Mouse (Mus musculus): ENCODE data around the gene Crcp. TPM values are rescaled to one million over a fixed set of nuclear protein-coding genes. Genes with fewer than 3 reads are reported as not detected.
A peak's percentile ranks its signal among the peaks of the same experiment; 100 is the strongest.

The Crcp gene
- polyA plus RNA-seq, 1 experiment from 2014 or later, result 41.6 TPM

DNA sequence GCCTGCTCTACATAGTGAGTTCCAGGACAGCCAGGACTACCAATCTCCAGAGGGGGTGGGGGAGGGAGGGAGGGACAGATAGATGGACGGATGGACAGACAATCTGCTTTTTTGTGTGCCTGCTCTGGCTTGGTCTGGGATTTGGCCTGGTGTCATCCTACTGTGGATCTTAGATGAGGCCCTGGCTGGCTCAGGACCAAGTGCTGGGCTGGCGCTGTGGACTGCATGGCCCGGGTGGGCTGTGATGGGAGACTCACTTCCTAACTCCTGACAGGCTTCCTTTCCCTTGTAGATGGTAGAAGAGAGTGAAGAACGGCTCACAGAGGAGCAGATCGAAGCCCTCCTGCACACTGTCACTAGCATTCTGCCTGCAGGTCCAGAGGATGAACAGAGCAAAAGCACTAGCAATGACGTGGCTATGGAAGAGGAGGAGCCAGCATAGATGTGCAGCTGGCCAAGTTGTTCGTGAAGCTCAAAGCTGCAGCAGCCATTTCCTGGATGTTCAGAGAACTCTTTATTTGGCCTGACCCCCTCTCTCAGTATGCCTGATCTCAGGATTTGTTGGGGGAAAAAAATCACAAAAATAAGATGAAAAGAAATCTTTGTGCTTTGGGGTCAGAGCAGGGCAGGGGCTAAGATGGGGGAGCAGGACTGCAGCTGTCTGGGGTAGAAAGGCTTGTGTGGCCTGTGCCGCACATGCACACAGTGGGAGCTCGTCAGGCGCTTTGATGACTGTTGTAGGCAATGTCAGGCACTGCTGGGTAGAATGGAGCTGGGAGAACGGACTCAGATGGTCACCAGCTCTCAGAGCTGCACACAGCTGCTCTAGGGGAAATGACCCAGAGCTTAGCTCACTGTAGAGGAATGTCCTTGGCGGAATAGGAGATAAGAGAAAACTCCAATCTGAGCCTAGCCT, 30.6 kb downstream of the Crcp start:
- Histone ChIP-seq H3K36me3 (ENCODE audit: control insufficient read depth, insufficient read depth) (peaks cover 24% of the 10 kb centered on the region; the same call in 1 of the 2 replicates), H3K4me2 (replicated peaks; ENCODE audit: low read depth) (no peak overlapping the region), H3K27ac (ENCODE audit: low read depth, low read length) (peak overlapping the region; percentile 57), H3K9ac (ENCODE audit: low read depth, low read length) (no peak overlapping the region), H3K4me1 (replicated peaks; ENCODE audit: control insufficient read depth, insufficient read depth, low read length) (no peaks in the 10 kb centered on the region), H3K4me3 (ENCODE audit: low read depth, low read length) (no peak overlapping the region), H3K9me3 (ENCODE audit: control insufficient read depth) (no peaks in the 10 kb centered on the region), H3K27me3 (replicated peaks; ENCODE audit: control insufficient read depth, insufficient read depth, low read length) (no peaks in the 10 kb centered on the region)
- WGBS, result 73% methylated on average over 12 of the region's 12 CpGs
- no peak for TF ChIP-seq CTCF (IDR thresholded peaks at IDR 0.05; ENCODE audit: low read depth)
- peak; percentile 38; the same call in 1 of the 2 replicates for ATAC-seq

DNA sequence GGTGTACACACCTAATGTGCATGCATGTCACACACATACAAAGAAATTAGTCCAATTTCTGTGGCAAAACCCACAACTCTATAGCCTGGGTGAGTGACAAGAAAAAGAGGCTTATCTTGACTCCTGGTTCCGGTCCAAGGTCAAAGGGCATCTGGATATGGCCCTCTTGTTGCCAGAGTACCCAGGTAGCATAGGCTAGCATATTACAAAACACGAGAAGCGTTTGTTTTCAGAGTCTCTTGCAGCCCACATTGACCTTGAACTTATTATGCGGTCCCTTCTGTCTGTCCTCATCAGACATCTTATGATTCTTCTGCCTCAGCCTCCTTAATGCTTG, 31.2 kb downstream of the Crcp start:
- Histone ChIP-seq H3K9ac (ENCODE audit: low read depth, low read length) (no peak overlapping the region), H3K4me2 (replicated peaks; ENCODE audit: low read depth) (no peak overlapping the region), H3K4me3 (ENCODE audit: low read depth, low read length) (no peak overlapping the region), H3K36me3 (ENCODE audit: control insufficient read depth, insufficient read depth) (peaks cover 21% of the 10 kb centered on the region; the same call in 1 of the 2 replicates), H3K4me1 (replicated peaks; ENCODE audit: control insufficient read depth, insufficient read depth, low read length) (no peaks in the 10 kb centered on the region), H3K27ac (ENCODE audit: low read depth, low read length) (peak overlapping the region; percentile 57; the same call in 1 of the 2 replicates), H3K9me3 (ENCODE audit: control insufficient read depth) (no peaks in the 10 kb centered on the region), H3K27me3 (replicated peaks; ENCODE audit: control insufficient read depth, insufficient read depth, low read length) (no peaks in the 10 kb centered on the region)
- no peak for TF ChIP-seq CTCF (IDR thresholded peaks at IDR 0.05; ENCODE audit: low read depth)
- 76% methylated on average over 4 of the region's 4 CpGs for WGBS
- ATAC-seq, result no peak

DNA sequence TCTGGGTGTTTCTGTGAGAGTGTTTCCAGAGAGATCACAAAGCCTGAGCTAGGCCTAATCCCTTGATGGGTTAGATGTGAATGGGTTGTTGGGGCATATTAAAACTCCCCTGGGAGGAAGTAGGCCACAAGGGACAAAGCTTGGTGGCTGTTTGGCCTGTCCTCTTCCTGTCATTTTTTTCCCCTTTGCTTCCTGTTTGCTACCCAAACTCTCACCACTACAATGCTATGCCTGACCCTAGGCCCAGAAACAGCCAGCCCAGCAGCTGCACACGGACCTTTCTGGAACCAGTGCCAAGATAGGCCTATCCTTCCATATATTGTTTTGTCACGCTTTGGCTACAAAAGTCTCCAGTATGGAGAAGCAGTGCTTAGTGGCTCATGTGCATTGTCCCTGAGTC, 33.0 kb downstream of the Crcp start:
- Histone ChIP-seq H3K4me3 (ENCODE audit: low read depth, low read length) (no peak overlapping the region), H3K4me1 (replicated peaks; ENCODE audit: control insufficient read depth, insufficient read depth, low read length) (no peaks in the 10 kb centered on the region), H3K27me3 (replicated peaks; ENCODE audit: control insufficient read depth, insufficient read depth, low read length) (no peaks in the 10 kb centered on the region), H3K9ac (ENCODE audit: low read depth, low read length) (no peak overlapping the region), H3K27ac (ENCODE audit: low read depth, low read length) (peak overlapping the region; percentile 28; the same call in 1 of the 2 replicates), H3K9me3 (ENCODE audit: control insufficient read depth) (no peaks in the 10 kb centered on the region), H3K4me2 (replicated peaks; ENCODE audit: low read depth) (no peak overlapping the region), H3K36me3 (ENCODE audit: control insufficient read depth, insufficient read depth) (peaks cover 21% of the 10 kb centered on the region; the same call in 1 of the 2 replicates)
- TF ChIP-seq CTCF (IDR thresholded peaks at IDR 0.05; ENCODE audit: low read depth), result no peak
- ATAC-seq, result no peak
- WGBS, result 61% methylated on average over 2 of the region's 2 CpGs

DNA sequence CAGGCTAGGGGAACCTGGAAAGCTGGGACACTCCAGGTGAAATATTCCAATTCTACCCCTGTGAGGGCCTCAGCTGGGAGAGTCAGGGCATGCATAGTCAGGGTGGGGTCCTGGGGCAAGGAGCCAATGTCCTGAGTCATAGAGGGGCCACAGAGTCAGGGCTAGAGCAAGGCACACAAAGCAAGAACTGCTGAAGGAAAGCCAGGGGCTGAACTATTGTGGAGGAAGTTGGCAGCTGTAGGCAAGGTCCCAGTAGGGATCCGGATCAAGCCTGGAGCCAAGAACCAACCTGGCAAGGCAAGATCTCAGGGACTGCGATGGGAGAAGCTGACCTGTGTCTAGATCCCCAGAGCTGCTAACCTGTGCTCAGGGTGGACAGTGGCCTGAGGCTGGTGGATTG, 34.7 kb downstream of the Crcp start:
- Histone ChIP-seq H3K27ac (ENCODE audit: low read depth, low read length) (no peak overlapping the region), H3K36me3 (ENCODE audit: control insufficient read depth, insufficient read depth) (peaks cover 18% of the 10 kb centered on the region; the same call in 1 of the 2 replicates), H3K4me2 (replicated peaks; ENCODE audit: low read depth) (no peak overlapping the region), H3K27me3 (replicated peaks; ENCODE audit: control insufficient read depth, insufficient read depth, low read length) (no peaks in the 10 kb centered on the region), H3K4me1 (replicated peaks; ENCODE audit: control insufficient read depth, insufficient read depth, low read length) (no peaks in the 10 kb centered on the region), H3K4me3 (ENCODE audit: low read depth, low read length) (no peak overlapping the region), H3K9ac (ENCODE audit: low read depth, low read length) (no peak overlapping the region), H3K9me3 (ENCODE audit: control insufficient read depth) (no peaks in the 10 kb centered on the region)
- no peak for TF ChIP-seq CTCF (IDR thresholded peaks at IDR 0.05; ENCODE audit: low read depth)
- 74% methylated on average over 2 of the region's 2 CpGs for WGBS
- no peak for ATAC-seq

DNA sequence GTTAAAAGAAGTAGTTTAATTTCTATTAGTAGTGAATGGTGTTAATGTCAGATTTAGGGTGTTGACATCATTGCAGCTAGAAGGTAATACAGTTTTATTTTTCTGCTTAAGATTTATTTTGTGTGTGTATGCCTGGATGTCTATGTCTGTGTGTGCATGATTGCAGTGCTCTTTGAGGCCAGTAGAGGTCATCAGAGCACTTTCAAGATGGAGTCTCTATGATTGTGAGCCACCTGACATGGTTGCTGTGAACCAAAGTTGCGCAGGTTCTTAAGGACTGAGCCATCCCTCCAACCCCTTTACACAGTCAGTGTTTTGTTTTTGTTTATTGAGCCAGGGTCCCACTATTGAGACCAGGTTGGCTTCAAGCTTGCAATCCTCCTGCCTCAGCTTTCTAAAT, 36.5 kb downstream of the Crcp start:
- H3K4me3 ChIP-seq (ENCODE audit: low read depth, low read length), result no peak overlapping the region
- no peak for ATAC-seq
- no peaks in the 10 kb centered on the region for H3K27me3 ChIP-seq (replicated peaks; ENCODE audit: control insufficient read depth, insufficient read depth, low read length)
- H3K27ac ChIP-seq (ENCODE audit: low read depth, low read length), result no peak overlapping the region
- no peaks in the 10 kb centered on the region for H3K4me1 ChIP-seq (replicated peaks; ENCODE audit: control insufficient read depth, insufficient read depth, low read length)
- no peaks in the 10 kb centered on the region for H3K9me3 ChIP-seq (ENCODE audit: control insufficient read depth)
- no peak overlapping the region for H3K4me2 ChIP-seq (replicated peaks; ENCODE audit: low read depth)
- WGBS, result 100% methylated on average over 1 of the region's 1 CpGs
- no peak overlapping the region for H3K9ac ChIP-seq (ENCODE audit: low read depth, low read length)
- H3K36me3 ChIP-seq (ENCODE audit: control insufficient read depth, insufficient read depth), result peaks cover 4% of the 10 kb centered on the region; the same call in 1 of the 2 replicates
- TF ChIP-seq CTCF (IDR thresholded peaks at IDR 0.05; ENCODE audit: low read depth), result peak; percentile 59

DNA sequence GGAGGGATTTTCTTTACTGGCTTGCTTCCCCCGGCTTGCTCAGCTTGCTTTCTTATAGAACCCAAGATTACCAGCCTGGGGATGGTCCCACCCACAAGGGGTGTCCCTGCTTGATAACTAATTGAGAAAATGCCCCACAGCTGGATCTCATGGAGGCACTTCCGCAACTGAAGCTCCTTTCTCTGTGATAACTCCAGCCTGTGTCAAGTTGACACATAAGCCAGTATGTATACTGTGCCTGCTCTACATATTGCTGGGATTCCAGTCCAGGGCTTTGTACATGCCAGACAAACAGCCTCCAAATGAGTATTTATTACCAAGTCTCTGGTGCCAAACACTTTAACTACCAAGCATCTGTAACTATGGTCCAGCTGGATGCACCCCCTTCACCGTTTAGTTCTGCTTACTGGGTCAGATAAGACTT, 38.8 kb downstream of the Crcp start:
- Histone ChIP-seq H3K9me3 (ENCODE audit: control insufficient read depth) (no peaks in the 10 kb centered on the region), H3K27ac (ENCODE audit: low read depth, low read length) (no peak overlapping the region), H3K9ac (ENCODE audit: low read depth, low read length) (no peak overlapping the region), H3K4me3 (ENCODE audit: low read depth, low read length) (no peak overlapping the region), H3K4me1 (replicated peaks; ENCODE audit: control insufficient read depth, insufficient read depth, low read length) (no peaks in the 10 kb centered on the region), H3K36me3 (ENCODE audit: control insufficient read depth, insufficient read depth) (no peaks in the 10 kb centered on the region), H3K27me3 (replicated peaks; ENCODE audit: control insufficient read depth, insufficient read depth, low read length) (no peaks in the 10 kb centered on the region), H3K4me2 (replicated peaks; ENCODE audit: low read depth) (no peak overlapping the region)
- no peak for ATAC-seq
- no peak for TF ChIP-seq CTCF (IDR thresholded peaks at IDR 0.05; ENCODE audit: low read depth)
- 58% methylated on average over 3 of the region's 3 CpGs for WGBS
